Mouse (Mus musculus) left cerebral cortex, adult 18-20 months (tissue): ENCODE data around the gene Pik3c2g. TPM values are rescaled to one million over a fixed set of nuclear protein-coding genes. Genes with fewer than 3 reads are reported as not detected.

ENCODE experiments used
- DNase-seq, 2 experiments: peaks; one replicate each; pipeline ENCODE4 v3.0.0; 2021 to 2022; ENCODE audit warnings: low spot score in 2 of 2, mixed read lengths in 1 of 2
- long read RNA-seq, 2 experiments: library from polyadenylated mRNA; stranded (forward); transcript quantifications; one replicate each; pipeline ENCODE4 v2.0.0; 2021
- total RNA-seq, 2 experiments: library from RNA; stranded (reverse); gene quantifications; 2 replicates each; pipeline ENCODE4 v1.2.3; 2021

Gene Pik3c2g
- under 1 TPM in 1 of 2 experiments, not detected in 1; 0.16 TPM for total RNA-seq
- long read RNA-seq, experiment 1 = 0 reads
- long read RNA-seq, experiment 2 = 0 reads

- no peak for DNase-seq
These were observed at the start of gene Pik3c2g for GRCm38 (mm10) chr6:139586892-139587291. Gene Pik3c2g, plus strand, starts transcription at chr6:139587221.

- no peak for DNase-seq
These were observed 48.6 kb upstream of the Pik3c2g start for GRCm38 (mm10) chr6:139538469-139538868.

DNA sequence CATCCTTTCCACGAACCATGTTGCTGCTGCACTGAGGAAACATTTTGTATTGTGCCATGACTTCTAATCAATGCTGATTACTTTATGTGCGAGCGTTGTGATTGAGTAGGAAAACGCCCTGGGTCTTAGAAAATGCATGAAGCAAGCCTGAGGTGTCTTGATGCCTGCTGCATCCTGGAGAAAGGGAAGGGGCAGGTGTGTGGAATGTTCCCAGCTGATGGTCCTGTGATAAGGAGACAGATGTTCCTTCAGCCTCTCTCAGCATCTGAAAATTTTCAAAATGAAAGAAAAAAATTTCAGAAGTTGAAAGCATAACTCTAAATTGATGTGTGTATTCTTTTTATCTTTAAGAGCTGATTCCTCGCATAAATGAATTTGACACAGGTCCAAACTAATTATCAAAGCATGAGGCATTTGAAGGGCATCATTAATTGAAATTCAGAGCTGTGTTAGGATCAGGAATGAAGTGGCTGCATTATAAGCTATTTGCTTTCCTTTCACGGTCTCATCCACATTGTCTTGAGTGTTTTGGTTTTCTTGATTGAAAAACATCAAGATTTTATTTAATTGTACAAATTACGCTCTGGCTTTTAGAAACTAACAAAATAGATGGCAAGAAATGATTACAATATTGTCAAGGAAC is 31.4 kb upstream of the Pik3c2g start:
- no peak for DNase-seq

- no peak for DNase-seq
These were observed 17.8 kb upstream of the Pik3c2g start for GRCm38 (mm10) chr6:139569211-139569610.

DNA sequence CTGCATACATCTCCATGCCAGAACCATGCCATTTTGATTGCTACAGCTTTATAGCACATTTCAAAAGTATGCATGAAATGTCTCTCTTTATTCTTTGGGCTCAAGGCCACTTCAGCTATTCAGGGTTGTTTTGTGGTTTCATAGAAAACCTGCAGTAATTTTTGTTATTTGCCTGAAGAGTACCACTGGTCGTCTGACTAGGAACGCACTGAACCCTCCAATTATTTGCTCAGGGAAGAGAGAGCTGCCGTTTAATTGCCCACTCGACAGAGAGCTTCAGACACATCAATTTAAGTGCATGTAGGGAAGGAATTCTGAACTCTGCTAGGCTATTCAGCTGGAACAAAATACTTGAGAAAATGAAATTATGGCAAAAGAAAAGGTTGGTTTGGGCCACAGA is 11.2 kb upstream of the Pik3c2g start:
- no peak for DNase-seq

- no peak for DNase-seq
These were observed 10.6 kb upstream of the Pik3c2g start for GRCm38 (mm10) chr6:139576261-139577014.

- DNase-seq = no peak
These were observed 9.8 kb upstream of the Pik3c2g start for GRCm38 (mm10) chr6:139577026-139577861.

DNA sequence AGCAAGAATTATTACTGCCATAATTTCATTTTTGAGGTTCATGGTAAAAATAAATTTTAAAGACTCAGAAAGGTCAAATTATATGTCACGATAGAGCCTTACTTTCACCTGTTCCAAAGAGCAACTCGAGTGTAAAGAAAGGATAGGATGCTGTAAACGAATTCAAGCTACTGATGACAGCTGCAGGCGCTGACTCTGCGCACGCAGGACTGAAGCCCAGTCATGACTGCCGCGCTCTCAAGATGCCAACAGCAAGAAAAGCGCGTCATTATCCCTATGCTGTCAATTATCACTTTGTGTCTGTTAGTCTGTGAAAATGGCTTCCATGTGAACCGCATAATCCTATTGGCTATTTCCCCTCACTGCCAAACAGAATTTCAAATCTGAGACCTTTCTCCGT is 457 bp downstream of the Pik3c2g start:
- DNase-seq = no peak

DNA sequence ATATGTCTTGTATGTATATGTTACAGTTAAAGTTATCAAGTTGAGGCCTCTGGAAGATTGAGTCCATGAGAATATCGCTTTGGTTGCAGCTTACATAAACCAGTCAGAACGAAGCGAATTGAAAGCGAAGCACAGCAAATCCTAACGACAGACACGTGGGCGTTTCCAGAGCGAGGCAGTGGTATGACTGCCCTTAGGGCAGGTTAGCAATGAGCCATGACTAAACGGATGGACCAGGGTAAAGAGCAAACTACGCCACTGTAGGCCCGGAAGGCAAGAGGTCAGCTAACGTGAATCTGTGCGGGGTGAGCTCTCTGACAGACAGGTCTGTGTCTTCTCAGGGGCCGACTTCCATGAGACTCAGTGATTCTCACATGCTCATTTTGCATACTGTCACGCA is 1.4 kb downstream of the Pik3c2g start:
- DNase-seq = peak in 1 of 2 experiments; percentile 16

DNA sequence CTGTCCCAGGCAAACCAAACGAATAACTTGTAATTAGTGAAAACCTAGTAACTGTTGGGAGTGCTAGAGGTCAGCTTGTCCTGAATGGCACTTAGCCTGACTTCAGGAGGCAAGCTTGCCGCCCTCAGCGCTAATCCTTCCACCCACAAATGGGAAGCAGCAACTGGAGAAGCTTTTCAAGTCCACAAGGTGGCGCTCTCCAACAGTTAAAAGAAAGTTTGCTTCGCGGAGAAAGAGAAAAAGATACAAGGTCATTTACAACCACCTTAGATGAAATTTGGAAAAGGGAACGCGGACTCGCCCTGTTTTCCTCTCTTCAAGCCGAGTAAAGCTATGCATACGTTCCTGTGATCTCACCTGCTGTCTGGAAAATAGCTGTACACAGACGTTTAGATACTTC is 2.3 kb downstream of the Pik3c2g start:
- DNase-seq = peak; percentile 68 to 74

DNA sequence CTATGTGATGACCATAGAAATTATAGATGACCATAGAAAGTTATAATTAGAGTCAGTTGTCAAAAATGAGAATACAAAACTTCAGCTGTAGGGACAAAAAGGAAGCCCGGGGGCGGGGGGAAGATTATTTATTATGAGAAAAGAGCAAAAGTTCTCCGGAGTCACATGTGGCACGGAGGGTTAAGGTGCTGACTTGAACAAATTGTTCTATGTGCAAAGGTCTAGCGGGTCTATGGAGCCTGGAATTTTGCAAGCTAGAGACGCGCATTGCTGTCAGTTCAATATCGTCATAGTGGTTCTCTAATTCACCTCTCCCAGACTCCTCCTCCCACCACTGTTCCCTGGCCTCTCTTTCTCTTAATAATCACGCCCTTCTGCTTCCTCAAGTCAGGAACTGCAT is 2.8 kb downstream of the Pik3c2g start:
- DNase-seq = no peak

DNA sequence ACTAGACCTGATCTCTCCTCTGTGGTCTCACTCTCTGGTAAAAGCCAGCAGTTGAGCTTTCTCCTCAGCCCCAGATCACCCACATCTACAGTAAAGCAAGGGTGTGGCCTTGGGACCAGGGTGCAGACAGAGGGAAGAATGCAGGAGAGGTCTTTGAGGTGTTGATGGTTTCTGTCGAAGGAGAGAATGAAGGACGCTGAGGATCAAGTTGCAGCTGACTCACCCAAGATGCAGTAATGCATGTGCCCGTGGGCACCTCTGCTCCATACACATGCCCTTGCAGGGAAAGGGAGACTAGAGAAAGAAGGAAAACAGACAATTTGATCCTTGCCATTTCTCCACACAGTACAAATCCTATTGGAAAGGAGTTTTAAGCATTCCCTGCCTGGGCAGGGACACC is 5.1 kb downstream of the Pik3c2g start:
- no peak for DNase-seq

GRCm38 (mm10) chr6:139596433-139596832 is 9.4 kb downstream of the Pik3c2g start:
- DNase-seq = no peak

DNA sequence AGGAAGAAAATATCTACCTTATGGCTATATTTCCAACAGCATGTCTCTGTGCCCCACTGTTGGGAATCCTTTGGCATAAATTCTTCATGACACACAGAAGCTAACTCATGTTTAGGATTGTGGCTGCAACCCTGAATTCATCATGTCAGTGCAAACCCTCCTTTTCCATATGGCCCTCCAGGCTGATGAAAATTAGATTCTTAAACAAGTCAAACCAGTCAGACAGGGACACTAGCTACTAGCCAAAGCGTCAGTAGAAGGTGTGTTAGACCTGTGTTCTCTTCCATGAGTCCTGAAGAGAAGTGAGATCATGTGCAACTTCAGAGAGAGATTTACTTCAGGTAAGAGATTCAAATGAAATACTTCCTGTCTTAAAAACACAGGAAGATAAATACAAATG is 12.2 kb downstream of the Pik3c2g start:
- no peak for DNase-seq

DNA sequence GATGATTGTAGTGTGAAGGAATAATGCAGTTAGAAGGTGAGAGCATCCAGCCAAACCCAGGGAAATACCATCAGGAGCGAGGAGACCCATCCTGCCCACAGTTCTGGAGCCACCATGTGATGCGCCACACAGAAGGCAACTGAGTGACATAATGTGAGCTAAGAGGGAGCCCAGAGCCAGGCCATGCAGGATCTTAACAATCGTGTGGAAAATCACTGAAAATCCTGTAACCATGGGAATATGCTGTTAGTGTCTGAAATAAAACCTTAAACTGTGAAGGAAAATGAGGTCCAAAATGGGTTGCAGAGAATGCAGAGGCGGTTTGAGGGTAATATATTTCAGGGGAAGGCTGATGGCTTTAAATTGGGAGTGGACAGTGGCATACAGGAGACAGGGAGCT is 31.8 kb downstream of the Pik3c2g start:
- DNase-seq = no peak

- no peak for DNase-seq
These were observed 37.7 kb downstream of the Pik3c2g start for GRCm38 (mm10) chr6:139624756-139625155.

GRCm38 (mm10) chr6:139634561-139634960 is 47.5 kb downstream of the Pik3c2g start:
- DNase-seq = no peak

DNA sequence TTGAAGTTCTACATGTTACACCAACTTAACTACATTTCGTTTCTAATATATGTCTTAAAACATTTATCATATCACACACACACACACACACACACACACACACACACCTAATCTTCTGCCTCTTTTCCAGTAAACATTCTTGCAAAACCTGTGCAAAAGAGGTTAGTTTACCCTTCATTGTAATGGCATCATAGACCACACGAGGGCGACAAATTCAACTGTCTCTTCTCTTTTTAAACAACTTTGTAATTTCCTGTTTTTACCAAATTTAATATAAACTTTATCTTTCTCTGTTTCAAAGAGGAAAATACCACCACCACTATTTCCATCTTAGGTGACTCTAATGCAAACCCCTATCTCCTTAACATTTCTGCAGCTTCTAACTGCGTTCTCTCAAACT is 68.4 kb downstream of the Pik3c2g start:
- peak; percentile 32 to 52 for DNase-seq

GRCm38 (mm10) chr6:139662462-139662861 is 75.4 kb downstream of the Pik3c2g start:
- DNase-seq = peak; percentile 28 to 36

DNA sequence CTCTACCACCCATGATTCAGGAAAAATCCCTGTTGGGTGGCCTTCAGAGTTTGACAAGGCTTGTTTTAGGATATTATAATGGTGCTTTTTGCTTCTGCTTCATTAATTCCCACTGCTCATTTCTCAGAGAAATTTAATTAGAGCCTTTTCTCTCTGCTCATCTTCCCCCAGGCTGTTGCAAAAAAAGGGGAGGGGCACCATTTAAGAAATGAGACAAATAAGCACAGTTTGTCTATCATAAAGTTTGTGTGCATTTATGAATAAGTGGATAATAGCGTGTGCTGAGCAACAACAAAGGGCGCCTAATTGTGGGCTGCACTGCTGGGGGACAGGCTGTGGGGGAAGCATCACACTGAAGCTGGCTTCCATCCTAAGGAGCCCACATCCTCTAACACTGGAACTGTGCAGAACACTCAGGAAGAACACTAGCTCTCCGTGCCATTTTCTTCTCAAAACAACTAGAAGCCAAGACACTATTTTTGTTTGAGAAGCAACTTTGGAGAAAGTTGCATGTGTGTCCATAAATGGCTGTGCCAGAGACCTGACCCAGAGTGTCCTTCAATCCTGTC is 131.5 kb downstream of the Pik3c2g start:
- DNase-seq = no peak

- no peak for DNase-seq
These were observed 132.7 kb downstream of the Pik3c2g start for GRCm38 (mm10) chr6:139719639-139720221.
